Mouse (Mus musculus): ENCODE results near the gene E130308A19Rik. TPM values are rescaled to one million over a fixed set of nuclear protein-coding genes. Genes with fewer than 3 reads are reported as not detected.
A peak's percentile ranks its signal among the peaks of the same experiment; 100 is the strongest.

Gene E130308A19Rik
- polyA plus RNA-seq, 1 experiment from 2014 or later = 55.3 TPM

- WGBS = 97% methylated on average over 3 of the region's 3 CpGs
- Histone ChIP-seq H3K27ac (no peak overlapping the region), H3K4me1 (no peaks in the 10 kb centered on the region), H3K27me3 (no peaks in the 10 kb centered on the region), H3K4me2 (no peak overlapping the region), H3K9ac (no peak overlapping the region), H3K36me3 (replicated peaks) (peaks cover 2% of the 10 kb centered on the region), H3K9me3 (no peaks in the 10 kb centered on the region), H3K4me3 (replicated peaks) (no peak overlapping the region)
- no peak for ATAC-seq (ENCODE audit: low FRiP score)
Observed at GRCm38 (mm10) chr4:59605501-59605900, 20.5 kb upstream of the E130308A19Rik start.

DNA sequence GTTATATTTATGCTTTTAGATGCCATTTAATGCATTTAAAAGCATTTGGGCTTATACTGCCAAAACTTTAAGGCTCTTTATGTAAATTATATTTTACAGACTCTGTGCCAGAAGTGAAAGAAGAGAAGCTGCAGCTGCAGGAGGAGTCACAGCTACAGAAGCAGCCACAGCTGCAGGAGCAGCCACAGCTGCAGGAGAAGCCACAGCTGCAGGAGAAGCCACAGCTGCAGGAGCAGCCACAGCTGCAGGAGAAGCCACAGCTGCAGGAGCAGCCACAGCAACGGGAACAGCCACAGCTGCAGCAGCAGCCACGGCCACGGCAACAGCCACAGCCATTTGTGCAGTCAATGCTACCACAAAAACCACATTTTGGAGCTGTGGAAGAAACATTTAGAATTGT is 15.6 kb upstream of the E130308A19Rik start:
- H3K9ac ChIP-seq = no peak overlapping the region
- H3K27ac ChIP-seq = no peak overlapping the region
- no peak overlapping the region for H3K4me3 ChIP-seq (replicated peaks)
- no peaks in the 10 kb centered on the region for H3K4me1 ChIP-seq
- H3K9me3 ChIP-seq = no peaks in the 10 kb centered on the region
- no peak overlapping the region for H3K4me2 ChIP-seq
- ATAC-seq (ENCODE audit: low FRiP score) = no peak
- 86% methylated on average over 3 of the region's 3 CpGs for WGBS
- H3K27me3 ChIP-seq = no peaks in the 10 kb centered on the region
- H3K36me3 ChIP-seq (replicated peaks) = peaks cover 4% of the 10 kb centered on the region

DNA sequence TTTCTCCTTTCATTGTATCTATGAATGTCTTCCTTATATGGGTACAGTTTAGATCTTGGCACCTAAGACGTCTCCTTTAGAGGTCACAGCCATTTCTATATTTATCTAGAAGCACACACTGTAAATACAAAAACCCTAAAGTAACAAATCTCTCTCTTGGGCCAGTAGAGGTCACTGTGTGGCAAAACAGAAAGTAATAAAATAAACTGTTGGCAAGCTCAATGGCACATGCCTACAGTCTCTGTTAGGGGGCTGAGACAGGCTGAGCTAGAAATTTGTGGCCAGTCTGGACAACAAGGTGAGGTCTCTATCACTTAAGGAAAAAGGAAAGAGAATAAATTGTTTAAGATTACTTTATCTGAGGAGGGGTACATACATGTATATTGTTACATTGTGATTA is 11.0 kb upstream of the E130308A19Rik start:
- peaks cover 4% of the 10 kb centered on the region for H3K36me3 ChIP-seq (replicated peaks)
- 36% methylated on average over 1 of the region's 1 CpGs for WGBS
- ATAC-seq (ENCODE audit: low FRiP score) = no peak

GRCm38 (mm10) chr4:59619611-59620245 is 6.3 kb upstream of the E130308A19Rik start:
- Histone ChIP-seq H3K4me3 (replicated peaks) (no peak overlapping the region), H3K4me1 (no peaks in the 10 kb centered on the region), H3K9ac (no peak overlapping the region), H3K27me3 (no peaks in the 10 kb centered on the region), H3K36me3 (replicated peaks) (no peaks in the 10 kb centered on the region), H3K4me2 (no peak overlapping the region), H3K9me3 (no peaks in the 10 kb centered on the region), H3K27ac (no peak overlapping the region)
- ATAC-seq (ENCODE audit: low FRiP score) = no peak
- WGBS = 88% methylated on average over 5 of the region's 5 CpGs

More for the DNA sequence above, 11.0 kb upstream of the E130308A19Rik start:
- Histone ChIP-seq H3K27ac (no peak overlapping the region), H3K9me3 (no peaks in the 10 kb centered on the region), H3K4me3 (replicated peaks) (no peak overlapping the region), H3K27me3 (no peaks in the 10 kb centered on the region), H3K4me2 (no peak overlapping the region), H3K4me1 (no peaks in the 10 kb centered on the region), H3K9ac (no peak overlapping the region)

- H3K4me2 ChIP-seq = peak overlapping the region; percentile 77
- no peaks in the 10 kb centered on the region for H3K27me3 ChIP-seq
- H3K36me3 ChIP-seq (replicated peaks) = no peaks in the 10 kb centered on the region
- no peak for ATAC-seq (ENCODE audit: low FRiP score)
- peaks cover 29% of the 10 kb centered on the region for H3K4me1 ChIP-seq
- peak overlapping the region; percentile 63; the same call in 1 of the 2 replicates for H3K27ac ChIP-seq
- H3K9me3 ChIP-seq = no peaks in the 10 kb centered on the region
- H3K4me3 ChIP-seq (replicated peaks) = peak overlapping the region; percentile 96
- peak overlapping the region; percentile 91 for H3K9ac ChIP-seq
- WGBS = 3% methylated on average over 18 of the region's 18 CpGs
Observed at GRCm38 (mm10) chr4:59625676-59625997, 374 bp upstream of the E130308A19Rik start.

DNA sequence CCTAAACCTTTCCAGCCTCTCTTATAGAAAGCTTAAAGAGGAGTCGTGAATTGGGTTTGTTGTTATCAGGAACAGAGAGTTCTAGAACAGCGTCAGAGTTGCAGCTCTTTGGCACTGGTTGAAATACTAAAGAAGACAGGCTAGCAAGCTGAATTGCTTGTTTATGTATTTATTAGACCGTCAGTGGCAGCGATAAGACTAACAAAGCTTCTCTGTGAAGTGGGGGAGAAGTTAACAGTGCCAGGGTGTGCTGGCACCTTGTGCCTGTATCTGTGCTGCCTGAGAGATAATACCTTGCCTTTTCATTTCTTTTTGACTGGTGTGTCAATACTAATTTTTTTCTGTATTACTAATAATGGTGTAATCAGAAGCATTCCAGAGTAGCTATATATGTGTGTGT is 2.2 kb downstream of the E130308A19Rik start:
- Histone ChIP-seq H3K9me3 (no peaks in the 10 kb centered on the region), H3K27me3 (no peaks in the 10 kb centered on the region), H3K27ac (no peak overlapping the region), H3K4me3 (replicated peaks) (no peak overlapping the region), H3K4me2 (peak overlapping the region; percentile 24; the same call in 1 of the 2 replicates), H3K36me3 (replicated peaks) (no peaks in the 10 kb centered on the region), H3K9ac (no peak overlapping the region), H3K4me1 (peaks cover 44% of the 10 kb centered on the region)
- no peak for ATAC-seq (ENCODE audit: low FRiP score)
- WGBS = 50% methylated on average over 4 of the region's 4 CpGs

DNA sequence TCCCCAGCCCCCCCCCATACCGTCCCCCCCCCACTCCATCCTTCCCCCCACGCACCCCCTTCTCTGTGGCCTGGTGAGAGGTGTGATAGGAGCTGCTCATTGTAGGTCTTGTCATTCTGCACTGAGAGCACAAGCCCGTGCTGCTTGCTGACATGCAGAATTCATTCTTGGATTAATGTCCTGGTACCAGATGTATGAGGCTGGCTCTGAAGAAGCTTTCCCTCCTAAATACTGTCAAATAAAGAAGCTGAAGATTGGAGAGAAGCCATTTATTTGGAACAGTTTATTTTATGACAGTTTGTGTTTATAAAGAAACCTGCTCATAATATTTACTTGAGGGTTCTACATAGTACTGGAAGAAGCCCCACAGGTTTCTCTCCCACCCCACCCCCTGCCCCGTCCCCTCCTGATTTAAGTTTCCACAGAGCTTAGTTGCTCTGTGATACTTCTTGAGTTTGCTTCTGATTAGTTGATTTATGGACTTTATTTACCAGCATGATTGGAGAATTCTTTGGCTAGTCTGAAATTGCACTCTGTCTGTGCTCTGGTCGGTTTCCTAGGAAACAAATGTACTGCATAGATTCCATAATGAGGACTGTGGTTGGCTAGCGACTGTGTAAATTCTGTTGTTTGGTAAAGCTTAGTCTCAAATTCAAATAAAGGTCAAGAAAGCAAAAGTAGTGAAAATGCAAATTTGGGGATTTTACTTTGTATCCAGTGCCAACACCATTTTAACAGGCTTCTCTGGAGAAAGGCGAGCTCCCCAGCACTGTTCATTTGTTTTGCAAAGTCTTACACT is 3.3 kb downstream of the E130308A19Rik start:
- Histone ChIP-seq H3K4me1 (peaks cover 49% of the 10 kb centered on the region), H3K9ac (no peak overlapping the region), H3K4me2 (peak overlapping the region; percentile 36), H3K27ac (peak overlapping the region; percentile 46; the same call in 1 of the 2 replicates), H3K4me3 (replicated peaks) (no peak overlapping the region), H3K27me3 (no peaks in the 10 kb centered on the region), H3K36me3 (replicated peaks) (no peaks in the 10 kb centered on the region), H3K9me3 (no peaks in the 10 kb centered on the region)
- WGBS = 11% methylated on average over 7 of the region's 7 CpGs
- no peak for ATAC-seq (ENCODE audit: low FRiP score)

- Histone ChIP-seq H3K36me3 (replicated peaks) (no peaks in the 10 kb centered on the region), H3K4me3 (replicated peaks) (no peak overlapping the region), H3K4me2 (no peak overlapping the region), H3K27ac (no peak overlapping the region), H3K9ac (no peak overlapping the region), H3K4me1 (peaks cover 51% of the 10 kb centered on the region), H3K9me3 (no peaks in the 10 kb centered on the region), H3K27me3 (no peaks in the 10 kb centered on the region)
- ATAC-seq (ENCODE audit: low FRiP score) = no peak
- WGBS = 64% methylated on average over 9 of the region's 9 CpGs
Observed at GRCm38 (mm10) chr4:59630122-59630521, 4.1 kb downstream of the E130308A19Rik start.

- H3K27ac ChIP-seq = no peak overlapping the region
- no peaks in the 10 kb centered on the region for H3K27me3 ChIP-seq
- H3K36me3 ChIP-seq (replicated peaks) = no peaks in the 10 kb centered on the region
- no peak overlapping the region for H3K4me2 ChIP-seq
- 81% methylated on average over 1 of the region's 1 CpGs for WGBS
- ATAC-seq (ENCODE audit: low FRiP score) = no peak
- H3K9ac ChIP-seq = no peak overlapping the region
- peaks cover 38% of the 10 kb centered on the region for H3K4me1 ChIP-seq
- no peaks in the 10 kb centered on the region for H3K9me3 ChIP-seq
- no peak overlapping the region for H3K4me3 ChIP-seq (replicated peaks)
Observed at GRCm38 (mm10) chr4:59634532-59634931, 8.5 kb downstream of the E130308A19Rik start.

DNA sequence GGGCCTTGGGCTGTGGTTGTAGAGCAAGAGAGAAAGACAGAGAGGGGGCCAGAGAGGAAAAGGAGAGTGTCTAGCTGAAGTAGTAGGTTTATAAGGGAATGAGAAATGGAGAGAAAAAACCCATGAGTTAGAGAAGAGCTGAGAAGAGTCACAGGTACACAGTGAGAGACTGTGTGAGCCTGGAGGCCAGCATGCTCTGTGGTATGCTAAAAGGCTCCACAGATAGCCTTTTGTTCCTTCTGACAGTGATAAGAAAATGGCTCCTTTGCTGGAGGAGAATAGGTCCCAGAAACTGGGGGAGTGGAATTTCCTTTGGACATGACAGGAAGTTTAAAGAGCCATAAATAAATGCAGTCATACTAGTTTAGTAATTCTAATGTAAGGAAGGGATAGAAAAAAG is 13.2 kb downstream of the E130308A19Rik start:
- Histone ChIP-seq H3K36me3 (replicated peaks) (no peaks in the 10 kb centered on the region), H3K27me3 (no peaks in the 10 kb centered on the region), H3K4me2 (no peak overlapping the region), H3K4me1 (peaks cover 17% of the 10 kb centered on the region), H3K9ac (no peak overlapping the region), H3K4me3 (replicated peaks) (no peak overlapping the region), H3K9me3 (no peaks in the 10 kb centered on the region), H3K27ac (no peak overlapping the region)
- no peak for ATAC-seq (ENCODE audit: low FRiP score)

- 89% methylated on average over 2 of the region's 2 CpGs for WGBS
- peaks cover 13% of the 10 kb centered on the region for H3K4me1 ChIP-seq
- H3K27ac ChIP-seq = no peak overlapping the region
- H3K4me3 ChIP-seq (replicated peaks) = no peak overlapping the region
- no peaks in the 10 kb centered on the region for H3K9me3 ChIP-seq
- H3K9ac ChIP-seq = no peak overlapping the region
- H3K4me2 ChIP-seq = no peak overlapping the region
- H3K36me3 ChIP-seq (replicated peaks) = no peaks in the 10 kb centered on the region
- H3K27me3 ChIP-seq = no peaks in the 10 kb centered on the region
- no peak for ATAC-seq (ENCODE audit: low FRiP score)
Observed at GRCm38 (mm10) chr4:59640720-59641119, 14.7 kb downstream of the E130308A19Rik start.

GRCm38 (mm10) chr4:59642039-59642438 is 16.0 kb downstream of the E130308A19Rik start:
- H3K4me3 ChIP-seq (replicated peaks) = no peak overlapping the region
- no peaks in the 10 kb centered on the region for H3K36me3 ChIP-seq (replicated peaks)
- no peak for ATAC-seq (ENCODE audit: low FRiP score)
- no peaks in the 10 kb centered on the region for H3K9me3 ChIP-seq
- no peak overlapping the region for H3K9ac ChIP-seq
- no peak overlapping the region for H3K4me2 ChIP-seq
- peaks cover 11% of the 10 kb centered on the region for H3K4me1 ChIP-seq
- H3K27ac ChIP-seq = no peak overlapping the region
- no peaks in the 10 kb centered on the region for H3K27me3 ChIP-seq
- 89% methylated on average over 3 of the region's 3 CpGs for WGBS

- Histone ChIP-seq H3K27me3 (no peaks in the 10 kb centered on the region), H3K4me2 (no peak overlapping the region), H3K9ac (no peak overlapping the region), H3K27ac (no peak overlapping the region), H3K36me3 (replicated peaks) (no peaks in the 10 kb centered on the region), H3K4me3 (replicated peaks) (no peak overlapping the region), H3K9me3 (no peaks in the 10 kb centered on the region), H3K4me1 (peaks cover 11% of the 10 kb centered on the region)
- no peak for ATAC-seq (ENCODE audit: low FRiP score)
- WGBS = 88% methylated on average over 2 of the region's 2 CpGs
Observed at GRCm38 (mm10) chr4:59642657-59643056, 16.6 kb downstream of the E130308A19Rik start.

Measured in forebrain, embryonic 12.5 days (tissue).